Mouse (Mus musculus) cerebellum, postnatal 14 days (tissue): ENCODE data around the gene Olfr402.
"Not testable (repeated sequence)": the region's sequence is repeated elsewhere in the genome, so short reads cannot be mapped to it uniquely, and the experiment has no call there.

Experiments
- DNase-seq, 2 experiments: peaks; one replicate each; pipeline ENCODE4 v3.0.0; 2021; ENCODE audit warnings: mixed read lengths in 2 of 2

Gene Olfr402

GRCm38 (mm10) chr11:74153229-74153628, at the start of gene Olfr402:
Gene Olfr402 (plus strand): TSS chr11:74153529.
- DNase-seq: no peak

- DNase-seq: peak; percentile 70 to 81
Measured at GRCm38 (mm10) chr11:74105066-74105465, 48.3 kb upstream of the Olfr402 start.

DNA sequence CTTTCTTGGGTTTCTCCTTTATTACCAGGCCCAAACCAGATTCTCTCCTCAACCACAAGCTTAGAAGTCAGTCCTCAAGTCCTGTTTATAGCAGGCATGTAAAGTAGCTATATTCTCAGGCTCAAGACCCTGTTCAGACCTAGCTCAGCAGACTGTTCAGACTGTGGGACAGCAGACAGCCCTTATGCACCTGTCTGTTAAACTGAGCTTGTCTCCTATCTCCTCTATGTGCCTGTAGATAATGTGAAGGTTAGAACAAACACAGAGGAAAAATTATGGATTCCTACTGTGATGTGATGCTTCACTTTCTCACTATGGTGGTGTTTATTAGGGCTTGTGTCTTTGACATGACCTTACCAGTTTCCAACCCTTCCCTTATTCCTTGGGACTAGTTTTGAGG, 39.9 kb upstream of the Olfr402 start, which contains the start of gene Olfr401:
TSS of gene Olfr401 (plus strand) at position 301 of the 400 bp plus-strand sequence.
- no peak for DNase-seq

GRCm38 (mm10) chr11:74140001-74140400, 13.3 kb upstream of the Olfr402 start:
- not testable (repeated sequence) for DNase-seq

DNA sequence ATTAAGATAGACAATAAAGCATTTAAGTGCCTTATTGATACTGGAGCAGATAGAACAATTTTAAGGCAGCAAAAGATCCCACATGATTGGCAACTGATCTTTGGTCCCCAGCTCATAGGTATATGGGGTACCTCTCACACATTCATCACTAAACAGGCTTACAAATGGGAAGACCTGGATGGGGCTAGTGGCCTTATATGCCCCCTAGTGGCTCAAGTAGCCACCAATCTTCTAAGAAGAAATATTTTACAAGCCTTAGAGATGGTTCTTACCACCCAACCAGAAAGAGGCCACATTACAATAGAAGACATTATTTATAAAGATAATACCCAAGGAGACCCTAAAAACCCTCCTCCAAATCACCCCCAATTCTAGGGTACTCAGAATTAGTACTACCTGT, 7.5 kb upstream of the Olfr402 start:
- DNase-seq: no peak

DNA sequence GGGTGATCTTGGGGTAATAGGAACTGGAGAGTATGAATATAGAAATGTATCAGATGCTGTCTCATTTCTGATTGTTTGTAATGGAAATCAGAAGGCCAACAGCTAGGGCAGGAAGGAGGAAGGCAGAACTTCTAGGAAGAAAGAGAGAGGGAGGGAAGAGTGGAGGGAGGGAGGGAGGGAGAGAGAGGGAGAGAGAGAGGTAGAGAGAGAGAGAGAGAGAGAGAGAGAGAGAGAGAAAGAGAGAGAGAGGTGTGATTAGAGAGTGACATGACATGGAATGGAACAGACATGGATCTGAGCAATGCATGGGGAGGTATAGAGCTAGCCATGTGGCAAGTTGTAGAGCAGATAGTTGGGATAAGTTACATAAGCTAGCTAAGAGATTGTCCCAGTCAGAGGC, 15.4 kb downstream of the Olfr402 start:
- no peak for DNase-seq

GRCm38 (mm10) chr11:74183168-74183567, 29.8 kb downstream of the Olfr402 start:
- DNase-seq: peak in 1 of 2 experiments; percentile 1

DNA sequence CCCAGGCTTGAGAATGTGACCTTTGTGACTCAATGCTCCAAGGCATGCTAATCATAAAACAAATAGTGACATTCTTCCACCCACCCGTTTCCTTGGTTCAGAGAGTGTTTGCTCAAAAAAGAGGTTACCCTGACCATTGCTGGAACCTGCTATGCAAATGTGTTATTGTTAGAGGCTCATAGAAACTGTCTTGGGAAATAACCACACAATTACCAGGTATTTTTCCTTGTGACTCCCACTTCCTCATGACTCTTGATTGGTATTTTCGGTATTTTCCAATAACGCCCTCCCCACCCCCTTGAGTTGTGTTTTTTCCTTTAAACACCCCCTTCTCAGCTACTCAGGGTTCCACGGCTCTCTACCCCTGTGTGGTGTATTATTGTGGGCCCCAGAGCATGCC, 30.4 kb downstream of the Olfr402 start:
- no peak for DNase-seq

DNA sequence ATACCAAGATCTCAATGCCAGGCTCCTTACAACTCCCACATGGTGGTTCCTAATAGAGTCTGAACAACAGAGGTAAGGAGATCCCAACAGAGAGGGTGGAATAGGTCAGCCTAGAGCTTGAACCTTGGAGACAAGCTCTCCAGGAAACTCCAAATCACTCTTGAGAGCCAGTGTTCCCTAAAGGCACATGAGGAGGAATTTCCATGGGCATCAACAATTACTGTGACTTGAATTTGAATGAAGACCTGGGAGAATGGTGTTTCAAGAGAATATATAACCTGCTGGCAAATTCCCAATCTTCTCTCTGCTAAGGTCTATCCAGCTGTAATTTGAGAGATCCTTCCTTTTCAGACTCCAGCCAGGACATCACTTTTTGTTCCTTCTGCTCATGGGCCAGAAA, 32.6 kb downstream of the Olfr402 start, which contains the start of gene Olfr403:
TSS of gene Olfr403 (plus strand) at position 301 of the 400 bp plus-strand sequence.
- no peak for DNase-seq
